Mouse (Mus musculus) lung, postnatal 0 days (tissue): Measurements from ENCODE around the gene Agbl1.

Experiments used
- CTCF ChIP-seq: IDR thresholded peaks from 2 replicates; pipeline ENCODE4 v1.5.1; 2016; ENCODE audit warnings: antibody characterized with exemption, mild to moderate bottlenecking
- EP300 ChIP-seq: IDR thresholded peaks from 2 replicates; pipeline ENCODE4 v1.6.1; 2016; ENCODE audit warnings: antibody characterized with exemption, mild to moderate bottlenecking, control low read depth

GRCm38 (mm10) chr7:77029019-77029418, 799.3 kb downstream of the Agbl1 start:
- TF ChIP-seq CTCF (no peak), EP300 (no peak)
